Mouse (Mus musculus): Measurements from ENCODE around the gene Cdpf1.

The Cdpf1 gene

DNA sequence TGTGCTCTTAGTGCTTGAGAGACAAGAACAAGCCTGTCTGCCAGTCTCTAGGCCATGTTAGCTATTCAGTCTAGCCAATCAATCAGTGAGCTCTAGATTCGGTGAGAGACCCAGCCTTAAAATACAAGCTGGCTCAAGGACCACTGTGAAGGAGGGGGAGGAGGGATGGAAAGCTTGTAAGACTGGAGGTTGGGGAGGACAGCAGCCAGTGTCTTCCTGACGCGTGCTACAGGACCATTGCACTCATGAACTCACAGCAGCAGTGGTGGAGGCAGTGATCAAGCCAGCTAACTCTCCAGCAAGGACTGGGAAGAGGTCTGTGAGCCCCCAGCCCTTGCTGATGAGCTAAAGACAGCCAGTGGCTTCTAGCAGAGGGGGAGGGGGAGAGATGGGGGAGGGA, 46.5 kb downstream of the Cdpf1 start:
- DNase-seq (ENCODE audit: low spot score), result no peak

- no peak for DNase-seq (ENCODE audit: low spot score)
These were observed 48.7 kb downstream of the Cdpf1 start for GRCm38 (mm10) chr15:85762761-85763160.

GRCm38 (mm10) chr15:85757768-85758167, 53.7 kb downstream of the Cdpf1 start:
- DNase-seq (ENCODE audit: low spot score), result no peak

Data from lung, postnatal 25 days (tissue).